Mouse (Mus musculus) embryo, embryonic 11 days (tissue): ENCODE measurements around the gene Cyth4.

Source experiments
- DNase-seq: peaks from one replicate; pipeline ENCODE4 v3.0.0-alpha.2; 2015

Cyth4 gene

GRCm38 (mm10) chr15:78623426-78623825 lies 26.6 kb downstream of the Cyth4 start:
- peak; percentile 83 for DNase-seq

- DNase-seq: no peak
Measured at GRCm38 (mm10) chr15:78624431-78624950, 27.6 kb downstream of the Cyth4 start.

- no peak for DNase-seq
Measured at GRCm38 (mm10) chr15:78624961-78625360, 28.1 kb downstream of the Cyth4 start.

GRCm38 (mm10) chr15:78626285-78626684 lies 29.4 kb downstream of the Cyth4 start:
- no peak for DNase-seq

GRCm38 (mm10) chr15:78632387-78632786 lies 35.5 kb downstream of the Cyth4 start:
- peak; percentile 14 for DNase-seq

- DNase-seq: peak; percentile 53
Measured at GRCm38 (mm10) chr15:78633413-78633812, 36.6 kb downstream of the Cyth4 start.

- peak; percentile 91 for DNase-seq
Measured at GRCm38 (mm10) chr15:78634095-78634737, 37.4 kb downstream of the Cyth4 start.

GRCm38 (mm10) chr15:78635231-78635630 lies 38.4 kb downstream of the Cyth4 start:
- peak; percentile 12 for DNase-seq

GRCm38 (mm10) chr15:78643633-78644032 lies 46.8 kb downstream of the Cyth4 start:
- DNase-seq: peak; percentile 21

GRCm38 (mm10) chr15:78644606-78645005 lies 47.8 kb downstream of the Cyth4 start:
- DNase-seq: no peak

- DNase-seq: no peak
Measured at GRCm38 (mm10) chr15:78647746-78648145, 50.9 kb downstream of the Cyth4 start.

GRCm38 (mm10) chr15:78651169-78651568 lies 54.3 kb downstream of the Cyth4 start:
- no peak for DNase-seq

- no peak for DNase-seq
Measured at GRCm38 (mm10) chr15:78664268-78664667, 67.4 kb downstream of the Cyth4 start.

GRCm38 (mm10) chr15:78669221-78669871 lies 72.5 kb downstream of the Cyth4 start:
- DNase-seq: no peak

- DNase-seq: peak; percentile 50
Measured at GRCm38 (mm10) chr15:78670341-78670740, 73.5 kb downstream of the Cyth4 start.
